Mouse (Mus musculus) gastrocnemius, postnatal 36 days (tissue): ENCODE measurements at regions not wholly inside any gene's neighbourhood (a gene's known extent, or its start where the extent isn't known, plus 50 kb on each side); places are given as distances from the start of the nearest gene placed in this dataset.

Experiments used
- DNase-seq, 2 experiments: peaks; one replicate each; pipeline ENCODE4 v3.0.0; 2022
- intact Hi-C: fragments of 180-260 bp; cut with DNase I; formaldehyde crosslinking; loops from one replicate; pipeline ENCODE4 v1.15.1; 2025

- no peak for DNase-seq
- intact Hi-C loops = no loop called here
Measured at GRCm38 (mm10) chr13:53903626-53904025, 151.9 kb downstream of the Drd1 start.

- intact Hi-C loops = no loop called here
- DNase-seq = no peak
Measured at GRCm38 (mm10) chr13:53902831-53903230, 152.7 kb downstream of the Drd1 start.

- intact Hi-C loops = no loop called here
- no peak for DNase-seq
Measured at GRCm38 (mm10) chr13:53900406-53901025, 155.0 kb downstream of the Drd1 start.

- intact Hi-C loops = no loop called here
- no peak for DNase-seq
Measured at GRCm38 (mm10) chr13:53898351-53898750, 157.2 kb downstream of the Drd1 start.

- DNase-seq = no peak
- intact Hi-C loops = no loop called here
Measured at GRCm38 (mm10) chr13:53897176-53897575, 158.3 kb downstream of the Drd1 start.

- no peak for DNase-seq
- intact Hi-C loops = no loop called here
Measured at GRCm38 (mm10) chr13:53888411-53888810, 167.1 kb downstream of the Drd1 start.

GRCm38 (mm10) chr13:53885756-53886155 is 169.7 kb downstream of the Drd1 start:
- intact Hi-C loops = no loop called here

GRCm38 (mm10) chr13:53883206-53883605 is 172.3 kb downstream of the Drd1 start:
- intact Hi-C loops = no loop called here

More at GRCm38 (mm10) chr13:53885756-53886155, 169.7 kb downstream of the Drd1 start:
- no peak for DNase-seq

GRCm38 (mm10) chr13:53880466-53881250 is 174.8 kb downstream of the Drd1 start:
- no peak for DNase-seq
- intact Hi-C loops = no loop called here

More at GRCm38 (mm10) chr13:53883206-53883605, 172.3 kb downstream of the Drd1 start:
- DNase-seq = no peak

GRCm38 (mm10) chr13:53875546-53875945 is 180.0 kb downstream of the Drd1 start:
- intact Hi-C loops = no loop called here
- no peak for DNase-seq

- DNase-seq = no peak
- intact Hi-C loops = no loop called here
Measured at GRCm38 (mm10) chr13:53865323-53865722, 190.2 kb downstream of the Drd1 start.

- intact Hi-C loops = no loop called here
- DNase-seq = no peak
Measured at GRCm38 (mm10) chr13:53862336-53862735, 193.2 kb downstream of the Drd1 start.

GRCm38 (mm10) chr13:53854196-53854595 is 201.3 kb downstream of the Drd1 start:
- DNase-seq = no peak
- intact Hi-C loops = no loop called here

- intact Hi-C loops = no loop called here
- no peak for DNase-seq
Measured at GRCm38 (mm10) chr13:53850146-53850545, 205.4 kb downstream of the Drd1 start.

GRCm38 (mm10) chr13:53846221-53846620 is 209.3 kb downstream of the Drd1 start:
- intact Hi-C loops = no loop called here
- DNase-seq = no peak

- intact Hi-C loops = no loop called here
- DNase-seq = no peak
Measured at GRCm38 (mm10) chr13:53845786-53846185, 209.7 kb downstream of the Drd1 start.

- no peak for DNase-seq
- intact Hi-C loops = no loop called here
Measured at GRCm38 (mm10) chr13:53825957-53826580, 229.4 kb downstream of the Drd1 start.

- intact Hi-C loops = no loop called here
- no peak for DNase-seq
Measured at GRCm38 (mm10) chr13:53822061-53822460, 233.4 kb downstream of the Drd1 start.

- no peak for DNase-seq
- intact Hi-C loops = no loop called here
Measured at GRCm38 (mm10) chr13:53815629-53816028, 239.9 kb downstream of the Drd1 start.

- no peak for DNase-seq
- intact Hi-C loops = no loop called here
Measured at GRCm38 (mm10) chr13:53814088-53814487, 241.4 kb downstream of the Drd1 start.

GRCm38 (mm10) chr13:53811862-53812261 is 243.6 kb downstream of the Drd1 start:
- intact Hi-C loops = no loop called here

GRCm38 (mm10) chr13:53811151-53811550 is 244.4 kb downstream of the Drd1 start:
- intact Hi-C loops = no loop called here
- DNase-seq = no peak

More at GRCm38 (mm10) chr13:53811862-53812261, 243.6 kb downstream of the Drd1 start:
- DNase-seq = no peak
